ENCODE assay signal across 31 mouse cellular contexts in the genomic region with DNA sequence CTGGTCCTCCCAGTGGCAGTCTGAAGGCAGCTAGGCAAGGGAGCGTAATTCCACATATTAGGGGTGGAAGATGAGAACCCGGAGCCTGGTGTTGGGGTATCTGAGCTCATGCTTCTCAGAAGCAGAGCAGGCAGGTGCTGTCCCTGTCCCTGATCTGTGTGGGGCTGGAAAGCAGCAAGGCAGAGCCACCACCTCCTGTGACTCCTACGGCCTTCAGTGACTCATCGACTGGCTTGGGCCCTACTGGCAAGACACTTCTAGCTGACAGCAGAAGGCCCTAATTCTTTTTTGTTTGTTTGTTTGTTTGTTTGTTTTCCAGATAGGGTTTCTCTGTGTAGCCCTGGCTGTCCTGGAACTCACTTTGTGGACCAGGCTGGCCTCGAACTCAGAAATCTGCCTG. TPM values are rescaled to one million over a fixed set of nuclear protein-coding genes. Genes with fewer than 3 reads are reported as not detected.
DNase-seq lines count a peak whose midpoint lies in the region; ATAC-seq and TF ChIP-seq lines count a peak whose summit lies in the region.
"Had no signal": no experiment of that assay in that cellular context is flagged by ENCODE, and none has a peak within 500 bp of the region (broad histone marks: within the 10 kb centered on the region; RNA-seq: fewer than 3 reads in every experiment).

No protein-coding gene starts in this region.

- H3K27me3 ChIP-seq in intestine, embryonic 16.5 days (replicated peaks; ENCODE audit: control insufficient read depth, insufficient read depth, low read length) = no peaks in the 10 kb centered on the region
- H3K27me3 ChIP-seq in stomach, postnatal 0 days (ENCODE audit: control insufficient read depth, insufficient read depth, low read length) = no peaks in the 10 kb centered on the region
- no peaks in the 10 kb centered on the region for H3K27me3 ChIP-seq in forebrain, embryonic 14.5 days (replicated peaks; ENCODE audit: control insufficient read depth, insufficient read depth, low read length)
- H3K27me3 ChIP-seq: embryonic facial prominence, embryonic 13.5 days; forebrain, embryonic 12.5 days; heart, embryonic 12.5 days; heart, embryonic 15.5 days had no signal

- no peak for ATAC-seq in intestine, embryonic 16.5 days
- ATAC-seq in stomach, postnatal 0 days (ENCODE audit: low FRiP score, low TSS enrichment) = no peak
- ATAC-seq in forebrain, embryonic 14.5 days = no peak
- ATAC-seq: forebrain, postnatal 0 days; hindbrain, postnatal 0 days; inflammation-experienced regulatory T-cells, adult 6 months had no signal

- H3K36me3 ChIP-seq in intestine, embryonic 16.5 days (ENCODE audit: control insufficient read depth, insufficient read depth, low read length) = 0 out of 2 replicates have a peak, but pooled peaks cover 2% of the 10 kb centered on the region
- no peaks in the 10 kb centered on the region for H3K36me3 ChIP-seq in stomach, postnatal 0 days (ENCODE audit: control insufficient read depth, insufficient read depth, low read length)
- H3K36me3 ChIP-seq in forebrain, embryonic 14.5 days (ENCODE audit: control insufficient read depth, insufficient read depth, low read length) = no peaks in the 10 kb centered on the region
- H3K36me3 ChIP-seq: embryonic facial prominence, embryonic 10.5 days; embryonic facial prominence, embryonic 13.5 days; forebrain, embryonic 12.5 days; heart, embryonic 12.5 days; heart, embryonic 15.5 days; hindbrain, embryonic 10.5 days had no signal

- WGBS in intestine, embryonic 16.5 days = 87% methylated on average over 5 of the region's 5 CpGs
- WGBS in stomach, postnatal 0 days = 88% methylated on average over 5 of the region's 5 CpGs
- 95% methylated on average over 5 of the region's 5 CpGs for WGBS in forebrain, embryonic 14.5 days

- no peak overlapping the region for H3K27ac ChIP-seq in intestine, embryonic 16.5 days (ENCODE audit: low read length)
- H3K27ac ChIP-seq in stomach, postnatal 0 days (replicated peaks) = 0 out of 2 replicates have a peak overlapping the region, but pooled peaks have one; percentile 18
- no peak overlapping the region for H3K27ac ChIP-seq in forebrain, embryonic 14.5 days (ENCODE audit: low read depth, low read length)
- H3K27ac ChIP-seq: embryonic facial prominence, embryonic 10.5 days; embryonic facial prominence, embryonic 13.5 days; forebrain, embryonic 12.5 days; gastrocnemius, adult 2 months; heart, embryonic 15.5 days; hindbrain, embryonic 10.5 days; hindbrain, embryonic 14.5 days; hindbrain, postnatal 0 days had no signal

- 0 out of 2 replicates have a peak overlapping the region, but pooled peaks have one; percentile 11 for H3K9ac ChIP-seq in intestine, embryonic 16.5 days (ENCODE audit: low read depth, low read length)
- H3K9ac ChIP-seq in stomach, postnatal 0 days (ENCODE audit: low read length) = no peak overlapping the region
- no peak overlapping the region for H3K9ac ChIP-seq in forebrain, embryonic 14.5 days (ENCODE audit: low read length)
- H3K9ac ChIP-seq: embryonic facial prominence, embryonic 13.5 days; forebrain, embryonic 12.5 days; forebrain, postnatal 0 days; heart, embryonic 12.5 days; heart, embryonic 15.5 days; hindbrain, embryonic 14.5 days had no signal

- H3K4me2 ChIP-seq in intestine, embryonic 16.5 days (ENCODE audit: low read depth, low read length) = no peak overlapping the region
- H3K4me2 ChIP-seq in stomach, postnatal 0 days (replicated peaks; ENCODE audit: low read depth) = no peak overlapping the region
- no peak overlapping the region for H3K4me2 ChIP-seq in forebrain, embryonic 14.5 days (ENCODE audit: low read length)
- H3K4me2 ChIP-seq: embryonic facial prominence, embryonic 13.5 days; forebrain, embryonic 12.5 days; heart, embryonic 12.5 days; heart, embryonic 15.5 days; hindbrain, embryonic 14.5 days had no signal

- peak; percentile 84 to 89 for DNase-seq in adrenal gland, adult (ENCODE audit: inconsistent age in 2 of 2, low spot score in 1 of 2)
- DNase-seq in adrenal gland, postnatal 4 days (ENCODE audit: low spot score in 2 of 2) = no peak
- peak; percentile 71 for DNase-seq in adrenal gland, postnatal 25 days
- no peak for DNase-seq in stomach, postnatal 0 days (ENCODE audit: low spot score)
- no peak for DNase-seq in forebrain, embryonic 14.5 days (ENCODE audit: low spot score)
- DNase-seq in testis, postnatal 14 days (ENCODE audit: low spot score) = no peak
- DNase-seq in urinary bladder, postnatal 4 days (ENCODE audit: low spot score in 2 of 2) = no peak
- DNase-seq: cerebellum, adult 11-12 months; cerebellum, adult 8-10 months; cerebellum, postnatal 10 days; cerebellum, postnatal 36 days; embryo, embryonic 11 days; forebrain, postnatal 0 days; gastrocnemius, adult 2 months; gastrocnemius, postnatal 25 days; heart, adult 18-20 months; heart, postnatal 10 days; heart, postnatal 36 days; kidney, adult 18-20 months had no signal

- no peak for TF ChIP-seq EP300 in stomach, postnatal 0 days (optimal IDR thresholded peaks at IDR 0.05)

- TF ChIP-seq CTCF in stomach, postnatal 0 days (IDR thresholded peaks at IDR 0.05; ENCODE audit: low read depth) = no peak

- no peak overlapping the region for H3K4me3 ChIP-seq in intestine, embryonic 16.5 days (ENCODE audit: low read length)
- H3K4me3 ChIP-seq in stomach, postnatal 0 days (ENCODE audit: low read depth, low read length) = no peak overlapping the region
- no peak overlapping the region for H3K4me3 ChIP-seq in forebrain, embryonic 14.5 days (ENCODE audit: low read depth, low read length)
- H3K4me3 ChIP-seq: embryonic facial prominence, embryonic 10.5 days; embryonic facial prominence, embryonic 13.5 days; erythroblast, embryonic 14.5 days; forebrain, embryonic 12.5 days; gastrocnemius, adult 2 months; heart, embryonic 12.5 days; heart, embryonic 15.5 days; hindbrain, embryonic 10.5 days had no signal

- no peaks in the 10 kb centered on the region for H3K9me3 ChIP-seq in intestine, embryonic 16.5 days (ENCODE audit: control insufficient read depth, low read length)
- H3K9me3 ChIP-seq in stomach, postnatal 0 days (ENCODE audit: control insufficient read depth, low read length) = no peaks in the 10 kb centered on the region
- no peaks in the 10 kb centered on the region for H3K9me3 ChIP-seq in forebrain, embryonic 14.5 days (replicated peaks; ENCODE audit: control insufficient read depth, low read length)
- H3K9me3 ChIP-seq: embryonic facial prominence, embryonic 10.5 days; embryonic facial prominence, embryonic 13.5 days; forebrain, embryonic 12.5 days; heart, embryonic 15.5 days had no signal

- peaks cover 11% of the 10 kb centered on the region for H3K4me1 ChIP-seq in intestine, embryonic 16.5 days (ENCODE audit: control insufficient read depth, insufficient read depth, low read length)
- H3K4me1 ChIP-seq in stomach, postnatal 0 days (replicated peaks; ENCODE audit: control insufficient read depth, insufficient read depth) = no peaks in the 10 kb centered on the region
- no peaks in the 10 kb centered on the region for H3K4me1 ChIP-seq in forebrain, embryonic 14.5 days (ENCODE audit: control insufficient read depth, insufficient read depth, low read length)
- H3K4me1 ChIP-seq: embryonic facial prominence, embryonic 13.5 days; forebrain, embryonic 12.5 days had no signal

RNA-seq across cellular contexts. Expression of a gene that starts 7.7 kb away (rescaled TPM):
- total RNA-seq in adrenal gland, postnatal 4 days (2021) = under 1 TPM; 0.06 to 0.11 TPM
- 0.09 TPM in 1 of 2 replicates, not detected in the other for total RNA-seq in adrenal gland, postnatal 25 days (2021)
- polyA plus RNA-seq in intestine, embryonic 16.5 days (2015; fragmentation: Nextera tagmentation; extraction: Ambion mirVana) = 1.7 and 1.9 TPM in 2 replicates
- 12.7 TPM in 2 replicates for polyA plus RNA-seq in stomach, postnatal 0 days (2015; fragmentation: Nextera tagmentation; extraction: Ambion mirVana)
- not detected in 2 replicates for polyA plus RNA-seq in forebrain, embryonic 14.5 days (2014; fragmentation: Nextera tagmentation; extraction: Ambion mirVana)
- total RNA-seq: forebrain, postnatal 0 days; gastrocnemius, adult 2 months; gastrocnemius, postnatal 25 days; heart, adult 18-20 months; heart, postnatal 10 days; heart, postnatal 36 days had no signal
- polyA plus RNA-seq: brain, embryonic 14.5 days; erythroblast, embryonic 14.5 days; forebrain, embryonic 12.5 days; heart, embryonic 15.5 days; hindbrain, embryonic 10.5 days; hindbrain, embryonic 14.5 days; inflammation-experienced regulatory T-cells, adult 6 months had no signal

RNA-seq across cellular contexts. Expression of a gene that starts 49.6 kb away (rescaled TPM):
- total RNA-seq in adrenal gland, postnatal 4 days (2021) = 10 to 100 TPM; 81.7 to 89.0 TPM
- total RNA-seq in adrenal gland, postnatal 25 days (2021) = 91.3 and 122 TPM in 2 replicates
- polyA plus RNA-seq in intestine, embryonic 16.5 days (2015; fragmentation: Nextera tagmentation; extraction: Ambion mirVana) = 16.6 and 21.4 TPM in 2 replicates
- 5.2 and 5.7 TPM in 2 replicates for polyA plus RNA-seq in stomach, postnatal 0 days (2015; fragmentation: Nextera tagmentation; extraction: Ambion mirVana)
- polyA plus RNA-seq in forebrain, embryonic 14.5 days (2014; fragmentation: Nextera tagmentation; extraction: Ambion mirVana) = 5.0 and 5.4 TPM in 2 replicates

Comparison
In these comparisons a context has a peak if more than half of its experiments do, and no peak if none do; other contexts are left out.
1. DNase-seq: peak in adrenal gland, adult (2 of 2) and adrenal gland, postnatal 25 days (single experiment); none in adrenal gland, postnatal 4 days (0 of 2), stomach, postnatal 0 days (single experiment), forebrain, embryonic 14.5 days (single experiment), testis, postnatal 14 days (single experiment) and urinary bladder, postnatal 4 days (0 of 2).